Mouse (Mus musculus) cerebral cortex, adult 2 months (tissue): ENCODE measurements around the gene Ecm1.

Experiments used
- WGBS: fragments of 180-500 bp; shearing (Covaris S2); methylation state at CpG from one replicate; pipeline ENCODE4 v1.1.7; 2018; 5-methylcytosine and 5-hydroxymethylcytosine counted together

The Ecm1 gene

GRCm38 (mm10) chr3:95739353-95740104 is at the start of gene Ecm1:
TSS of gene Ecm1 (minus strand) at chr3:95739569.
- WGBS: 52% methylated on average over 7 of the region's 7 CpGs

DNA sequence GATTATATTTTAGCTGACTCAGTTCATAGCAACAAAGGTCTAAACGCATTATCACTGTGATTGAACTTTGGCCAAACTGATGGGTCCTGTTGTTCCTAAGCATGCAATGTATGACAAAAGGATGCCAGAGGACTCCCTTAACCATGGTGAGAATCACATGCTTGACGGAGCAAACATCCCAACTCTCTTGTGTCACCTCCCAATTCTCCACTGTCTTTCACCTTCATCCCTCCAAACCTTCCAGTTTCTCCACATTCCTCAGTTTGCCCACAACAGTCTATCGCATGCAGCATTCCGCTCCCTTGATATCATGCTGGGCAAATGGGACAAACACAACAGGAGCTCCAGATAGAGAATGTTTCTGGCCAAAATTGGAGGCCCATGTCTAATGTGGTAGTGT is 46.1 kb upstream of the Ecm1 start:
- 94% methylated on average over 4 of the region's 4 CpGs for WGBS

DNA sequence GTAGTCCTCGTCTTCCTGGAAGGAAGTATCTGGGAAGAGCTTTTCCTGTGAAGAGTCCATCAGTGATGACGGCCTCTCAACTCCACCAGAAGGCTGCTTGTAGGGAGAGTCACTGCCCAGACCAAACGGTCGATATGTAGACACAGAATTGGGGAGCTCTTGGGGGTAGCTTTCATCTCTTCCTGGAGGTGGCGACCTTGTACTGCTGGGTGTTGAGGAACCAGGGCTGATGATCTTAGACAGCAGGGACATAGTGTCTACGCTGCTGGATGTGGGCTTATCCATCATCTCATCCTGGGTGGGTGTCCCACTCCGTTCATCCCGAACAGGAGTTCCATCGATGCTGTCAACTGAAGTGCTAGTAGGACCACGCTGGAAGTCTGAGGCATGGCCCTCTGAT is 26.2 kb upstream of the Ecm1 start:
- WGBS: 90% methylated on average over 10 of the region's 10 CpGs

DNA sequence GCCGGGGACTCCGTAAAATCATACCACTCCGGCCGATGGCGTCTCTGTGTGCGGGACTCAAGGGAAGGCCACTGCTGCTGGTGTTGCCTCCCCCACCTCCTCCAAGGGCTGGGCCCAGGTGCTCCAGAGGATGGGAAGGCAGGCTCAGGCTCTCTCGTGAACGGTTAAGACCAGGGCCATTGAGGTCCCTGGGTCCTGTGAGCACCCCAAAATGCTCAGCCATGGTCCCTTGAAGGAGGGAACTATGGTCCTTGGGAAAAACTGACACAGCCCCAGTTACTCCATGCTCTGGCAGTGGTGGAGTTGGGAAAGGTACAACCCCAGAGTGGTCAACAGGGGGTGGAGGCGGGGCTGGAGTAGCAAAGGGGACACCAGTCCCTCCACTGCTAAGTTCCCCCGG is 24.4 kb upstream of the Ecm1 start:
- WGBS: 82% methylated on average over 10 of the region's 10 CpGs

- 45% methylated on average over 6 of the region's 6 CpGs for WGBS
Observed at GRCm38 (mm10) chr3:95762961-95763360, 23.6 kb upstream of the Ecm1 start.

GRCm38 (mm10) chr3:95761771-95762170 is 22.4 kb upstream of the Ecm1 start:
- 79% methylated on average over 4 of the region's 4 CpGs for WGBS

GRCm38 (mm10) chr3:95760106-95760505 is 20.7 kb upstream of the Ecm1 start, which contains the start of gene Tars2:
TSS of gene Tars2 (minus strand) at chr3:95760206.
- WGBS: 88% methylated on average over 6 of the region's 6 CpGs

DNA sequence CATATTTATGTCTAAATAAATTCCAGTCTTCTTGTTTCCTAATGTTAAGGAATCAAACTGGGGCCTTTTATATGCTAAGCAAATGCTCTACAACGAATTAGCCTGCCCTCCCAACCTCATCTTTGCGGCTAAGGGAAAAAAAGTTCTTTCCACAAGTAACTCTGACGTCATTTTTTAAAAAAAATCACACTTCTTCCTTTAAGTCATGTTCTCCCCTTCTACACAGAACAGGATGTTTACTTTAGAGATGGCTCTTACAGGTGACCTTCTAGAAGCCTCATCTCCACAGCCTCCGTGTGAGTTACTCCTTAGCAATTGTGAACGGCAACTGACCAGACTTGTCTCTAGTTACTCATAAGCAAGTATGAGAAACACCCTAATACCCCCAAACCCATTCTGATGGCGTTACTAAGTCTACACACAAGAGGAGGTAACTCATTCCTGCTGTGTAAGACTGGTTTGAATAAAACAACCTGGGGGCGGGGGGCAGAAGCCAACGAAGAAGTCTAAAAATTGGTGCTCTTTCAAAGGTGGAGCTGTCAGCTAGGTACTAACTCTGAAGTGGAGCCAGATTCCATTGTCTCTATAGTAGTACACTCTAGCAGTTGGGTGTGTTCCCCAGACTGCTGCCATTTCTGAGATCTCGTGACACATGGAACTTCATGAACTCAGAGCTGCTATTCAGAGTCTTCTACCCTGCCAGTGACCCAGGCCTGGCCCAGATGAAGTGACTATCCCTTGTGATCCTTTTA is 19.3 kb upstream of the Ecm1 start:
- WGBS: 51% methylated on average over 9 of the region's 9 CpGs

- WGBS: 85% methylated on average over 2 of the region's 2 CpGs
Observed at GRCm38 (mm10) chr3:95756808-95757207, 17.4 kb upstream of the Ecm1 start.

- under 1% methylated on average over 30 of the region's 30 CpGs for WGBS
Observed at GRCm38 (mm10) chr3:95754345-95755206, 15.2 kb upstream of the Ecm1 start.

- WGBS: 85% methylated on average over 3 of the region's 3 CpGs
Observed at GRCm38 (mm10) chr3:95752935-95753334, 13.6 kb upstream of the Ecm1 start.

- 62% methylated on average over 8 of the region's 8 CpGs for WGBS
Observed at GRCm38 (mm10) chr3:95740406-95740805, 1.0 kb upstream of the Ecm1 start.

- WGBS: 91% methylated on average over 12 of the region's 12 CpGs
Observed at GRCm38 (mm10) chr3:95735071-95735670, 4.2 kb downstream of the Ecm1 start.

GRCm38 (mm10) chr3:95734092-95734702 is 5.2 kb downstream of the Ecm1 start:
- WGBS: 82% methylated on average over 13 of the region's 13 CpGs

GRCm38 (mm10) chr3:95732744-95733521 is 6.4 kb downstream of the Ecm1 start:
- 76% methylated on average over 11 of the region's 11 CpGs for WGBS

- 60% methylated on average over 9 of the region's 9 CpGs for WGBS
Observed at GRCm38 (mm10) chr3:95732297-95732696, 7.1 kb downstream of the Ecm1 start.

DNA sequence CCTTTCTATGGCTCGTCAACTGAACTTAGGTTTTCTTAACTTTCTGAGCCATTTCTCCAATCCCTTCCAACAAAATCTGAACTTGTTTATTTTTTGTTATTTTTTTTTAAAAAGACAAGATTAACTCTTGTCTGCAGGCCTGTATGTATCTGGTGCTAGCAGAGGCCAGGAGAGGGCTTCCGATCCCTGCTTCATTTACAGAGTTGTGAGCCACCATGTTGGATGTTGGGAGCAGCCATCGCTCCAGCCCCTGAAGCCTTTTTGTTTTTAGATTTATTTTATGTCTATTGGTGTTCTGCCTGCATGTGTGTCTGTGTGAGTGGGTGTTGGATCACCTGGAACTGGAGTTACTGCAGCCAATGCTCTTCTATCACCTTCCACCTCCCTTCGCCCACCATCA is 7.6 kb downstream of the Ecm1 start:
- WGBS: 80% methylated on average over 4 of the region's 4 CpGs

DNA sequence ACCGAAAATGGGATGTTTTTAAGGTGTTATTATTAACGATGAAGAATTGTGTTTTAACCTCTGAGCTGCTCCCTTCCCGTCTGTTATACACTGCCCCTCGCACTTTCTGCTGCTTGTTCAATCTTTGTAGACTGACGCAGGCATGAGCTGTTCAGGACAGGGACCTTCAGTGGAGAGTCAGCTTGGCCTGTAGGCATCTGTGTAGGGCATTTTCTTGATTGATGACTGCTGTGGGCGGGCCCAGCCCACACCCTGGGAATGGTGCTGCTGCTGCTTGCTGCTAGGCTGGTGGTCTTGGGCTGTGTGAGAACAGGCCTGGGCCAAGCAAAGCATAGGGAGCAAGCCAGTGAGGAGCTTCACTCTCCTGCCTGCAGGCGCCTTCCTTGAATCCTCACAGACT is 8.9 kb downstream of the Ecm1 start:
- WGBS: 97% methylated on average over 7 of the region's 7 CpGs

DNA sequence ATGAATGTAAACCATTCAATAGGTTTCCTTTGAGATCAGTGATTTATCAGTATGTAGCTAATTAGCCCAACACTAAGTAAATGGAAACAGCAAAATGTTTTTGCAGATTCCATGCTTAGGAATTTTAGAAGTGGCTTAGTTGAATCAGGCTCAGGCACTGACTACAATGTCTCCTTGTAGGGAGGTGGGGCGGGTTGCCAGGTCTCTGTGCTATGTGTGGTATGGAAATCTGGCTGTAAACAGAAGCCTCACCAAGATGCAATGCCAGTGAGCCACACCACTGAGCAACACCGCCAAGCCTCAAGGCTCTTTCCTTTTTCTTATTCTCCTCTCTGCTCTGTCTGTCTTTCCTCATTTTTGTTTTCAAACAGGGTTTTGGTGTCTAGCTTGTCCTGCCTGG is 10.5 kb downstream of the Ecm1 start:
- 82% methylated on average over 2 of the region's 2 CpGs for WGBS

DNA sequence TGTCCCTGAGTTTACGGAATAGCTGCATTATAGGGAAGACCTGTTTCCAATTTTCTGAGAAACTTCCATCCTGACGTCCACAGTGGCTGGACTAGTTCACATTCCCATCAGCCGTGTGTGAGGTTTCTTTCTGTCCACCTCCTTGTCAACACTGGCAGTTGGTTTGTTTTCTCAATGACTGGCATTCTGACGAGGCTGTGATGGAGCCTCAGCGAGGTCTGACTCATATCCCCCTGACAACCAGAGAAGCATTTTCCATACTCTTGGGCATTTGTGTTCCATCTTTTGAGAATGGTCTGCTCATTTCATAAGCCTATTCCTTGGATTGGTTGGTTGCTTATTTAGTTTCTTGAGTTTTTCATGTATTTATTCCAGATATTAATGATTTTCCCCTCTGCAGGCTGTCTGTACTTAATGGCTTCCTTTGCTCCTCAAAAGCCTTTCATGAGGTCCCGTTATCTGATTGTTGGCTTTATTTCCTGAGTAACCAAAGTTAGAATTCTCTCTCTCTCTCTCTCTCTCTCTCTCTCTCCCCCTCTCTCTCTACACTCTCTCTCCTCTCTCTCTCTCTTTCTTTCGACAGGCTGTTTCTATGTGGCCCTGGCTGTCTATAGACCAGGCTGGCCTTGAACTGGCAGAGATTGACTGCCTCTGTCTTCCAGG is 12.5 kb downstream of the Ecm1 start:
- 63% methylated on average over 7 of the region's 7 CpGs for WGBS
